Mouse (Mus musculus) megakaryocyte, embryonic 14.5 days (primary cell): Measurements from ENCODE around the gene Abhd11. TPM values are rescaled to one million over a fixed set of nuclear protein-coding genes. Genes with fewer than 3 reads are reported as not detected.
A peak's percentile ranks its signal among the peaks of the same experiment; 100 is the strongest.

Source experiments
- H3K27me3 ChIP-seq: replicated peaks from 2 replicates; pipeline ENCODE3; 2012; ENCODE audit warnings: inconsistent platforms
- H3K36me3 ChIP-seq: replicated peaks from 2 replicates; pipeline ENCODE3; 2012; ENCODE audit warnings: low read length, inconsistent platforms, mixed read lengths
- H3K4me1 ChIP-seq: 2 replicates; pipeline ENCODE4 v1.6.1; 2012; ENCODE audit warnings: inconsistent platforms
- H3K4me3 ChIP-seq: replicated peaks from 2 replicates; pipeline ENCODE3; 2012; ENCODE audit warnings: moderate library complexity, mild to moderate bottlenecking, inconsistent platforms
- H3K9me3 ChIP-seq: 2 replicates; pipeline ENCODE4 v1.6.1; 2012; ENCODE audit warnings: inconsistent platforms
- FLI1 ChIP-seq: IDR thresholded peaks from 2 replicates; pipeline ENCODE4 v1.6.1; 2012; ENCODE audit warnings: low read length, inconsistent platforms, mixed read lengths
- GATA1 ChIP-seq: IDR thresholded peaks from 3 replicates; pipeline ENCODE4 v1.6.1; 2012; ENCODE audit warnings: mixed read lengths, low read length, inconsistent platforms, borderline replicate concordance
- polyA plus RNA-seq: library from polyadenylated mRNA; stranded (reverse); fragments of >175 nt; gene quantifications from 2 replicates; pipeline ENCODE4 v1.2.3, GENCODE M21; 2012; ENCODE audit warnings: low replicate concordance; ENCODE audit not compliant: insufficient read depth

The Abhd11 gene
- polyA plus RNA-seq, 1 experiment, result 34.3 TPM

GRCm38 (mm10) chr5:134973081-134973480 lies 35.9 kb upstream of the Abhd11 start:
- H3K4me3 ChIP-seq, result no peak overlapping the region
- peaks cover 46% of the 10 kb centered on the region for H3K4me1 ChIP-seq
- no peaks in the 10 kb centered on the region for H3K36me3 ChIP-seq
- TF ChIP-seq FLI1 (no peak), GATA1 (no peak)
- peaks cover 12% of the 10 kb centered on the region for H3K27me3 ChIP-seq
- H3K9me3 ChIP-seq, result no peaks in the 10 kb centered on the region

- Histone ChIP-seq H3K27me3 (peaks cover 11% of the 10 kb centered on the region), H3K9me3 (no peaks in the 10 kb centered on the region), H3K36me3 (no peaks in the 10 kb centered on the region), H3K4me1 (peaks cover 46% of the 10 kb centered on the region), H3K4me3 (no peak overlapping the region)
- TF ChIP-seq GATA1, result no peak
- no peak for TF ChIP-seq FLI1
Measured at GRCm38 (mm10) chr5:134973526-134973925, 35.4 kb upstream of the Abhd11 start.

GRCm38 (mm10) chr5:134974294-134974693 lies 34.7 kb upstream of the Abhd11 start:
- Histone ChIP-seq H3K4me3 (peak overlapping the region; percentile 81), H3K4me1 (peaks cover 46% of the 10 kb centered on the region), H3K9me3 (no peaks in the 10 kb centered on the region), H3K36me3 (no peaks in the 10 kb centered on the region), H3K27me3 (peaks cover 11% of the 10 kb centered on the region)
- TF ChIP-seq GATA1 (no peak), FLI1 (no peak)

GRCm38 (mm10) chr5:134974921-134975320 lies 34.0 kb upstream of the Abhd11 start:
- H3K36me3 ChIP-seq, result no peaks in the 10 kb centered on the region
- H3K4me3 ChIP-seq, result no peak overlapping the region
- H3K4me1 ChIP-seq, result peaks cover 46% of the 10 kb centered on the region
- H3K27me3 ChIP-seq, result peaks cover 10% of the 10 kb centered on the region
- TF ChIP-seq FLI1 (no peak), GATA1 (no peak)
- H3K9me3 ChIP-seq, result no peaks in the 10 kb centered on the region

- no peak overlapping the region for H3K4me3 ChIP-seq
- peaks cover 48% of the 10 kb centered on the region for H3K4me1 ChIP-seq
- H3K36me3 ChIP-seq, result no peaks in the 10 kb centered on the region
- TF ChIP-seq GATA1 (no peak), FLI1 (no peak)
- H3K9me3 ChIP-seq, result no peaks in the 10 kb centered on the region
- peaks cover 7% of the 10 kb centered on the region for H3K27me3 ChIP-seq
Measured at GRCm38 (mm10) chr5:134976164-134976563, 32.8 kb upstream of the Abhd11 start.

GRCm38 (mm10) chr5:134976577-134977250 lies 32.2 kb upstream of the Abhd11 start:
- Histone ChIP-seq H3K4me3 (no peak overlapping the region), H3K36me3 (no peaks in the 10 kb centered on the region), H3K27me3 (peaks cover 8% of the 10 kb centered on the region), H3K4me1 (peaks cover 54% of the 10 kb centered on the region), H3K9me3 (no peaks in the 10 kb centered on the region)
- no peak for TF ChIP-seq FLI1
- TF ChIP-seq GATA1, result no peak

GRCm38 (mm10) chr5:134977837-134978236 lies 31.1 kb upstream of the Abhd11 start:
- TF ChIP-seq GATA1, result no peak
- no peak for TF ChIP-seq FLI1
- no peaks in the 10 kb centered on the region for H3K36me3 ChIP-seq
- peaks cover 8% of the 10 kb centered on the region for H3K27me3 ChIP-seq
- H3K4me3 ChIP-seq, result no peak overlapping the region
- no peaks in the 10 kb centered on the region for H3K9me3 ChIP-seq
- peaks cover 47% of the 10 kb centered on the region for H3K4me1 ChIP-seq

GRCm38 (mm10) chr5:134981149-134981548 lies 27.8 kb upstream of the Abhd11 start:
- TF ChIP-seq FLI1 (no peak), GATA1 (no peak)
- Histone ChIP-seq H3K4me3 (no peak overlapping the region), H3K4me1 (peaks cover 37% of the 10 kb centered on the region), H3K27me3 (peaks cover 36% of the 10 kb centered on the region), H3K36me3 (no peaks in the 10 kb centered on the region), H3K9me3 (peaks cover under 1% of the 10 kb centered on the region; the same call in 1 of the 2 replicates)

- no peak for TF ChIP-seq FLI1
- no peak for TF ChIP-seq GATA1
- H3K4me3 ChIP-seq, result no peak overlapping the region
- H3K9me3 ChIP-seq, result peaks cover 5% of the 10 kb centered on the region; the same call in 1 of the 2 replicates
- no peaks in the 10 kb centered on the region for H3K36me3 ChIP-seq
- peaks cover 52% of the 10 kb centered on the region for H3K27me3 ChIP-seq
- H3K4me1 ChIP-seq, result peaks cover 44% of the 10 kb centered on the region
Measured at GRCm38 (mm10) chr5:134983111-134983510, 25.8 kb upstream of the Abhd11 start.

- H3K4me1 ChIP-seq, result peaks cover 47% of the 10 kb centered on the region
- peaks cover 53% of the 10 kb centered on the region for H3K27me3 ChIP-seq
- H3K4me3 ChIP-seq, result no peak overlapping the region
- no peaks in the 10 kb centered on the region for H3K36me3 ChIP-seq
- TF ChIP-seq FLI1 (no peak), GATA1 (no peak)
- peaks cover 5% of the 10 kb centered on the region; the same call in 1 of the 2 replicates for H3K9me3 ChIP-seq
Measured at GRCm38 (mm10) chr5:134983771-134984170, 25.2 kb upstream of the Abhd11 start.

- Histone ChIP-seq H3K36me3 (no peaks in the 10 kb centered on the region), H3K27me3 (peaks cover 69% of the 10 kb centered on the region), H3K9me3 (peaks cover 5% of the 10 kb centered on the region; the same call in 1 of the 2 replicates), H3K4me3 (peak within 1 kb of the TSS; percentile 84), H3K4me1 (peaks cover 67% of the 10 kb centered on the region)
- TF ChIP-seq GATA1 (no peak), FLI1 (no peak)
Measured at GRCm38 (mm10) chr5:134985633-134986297, 23.2 kb upstream of the Abhd11 start, which contains the start of gene Cldn3. Cldn3 (plus strand) TSS chr5:134986214.
